8 mouse cellular contexts compared by ENCODE assay signal in the genomic region with DNA sequence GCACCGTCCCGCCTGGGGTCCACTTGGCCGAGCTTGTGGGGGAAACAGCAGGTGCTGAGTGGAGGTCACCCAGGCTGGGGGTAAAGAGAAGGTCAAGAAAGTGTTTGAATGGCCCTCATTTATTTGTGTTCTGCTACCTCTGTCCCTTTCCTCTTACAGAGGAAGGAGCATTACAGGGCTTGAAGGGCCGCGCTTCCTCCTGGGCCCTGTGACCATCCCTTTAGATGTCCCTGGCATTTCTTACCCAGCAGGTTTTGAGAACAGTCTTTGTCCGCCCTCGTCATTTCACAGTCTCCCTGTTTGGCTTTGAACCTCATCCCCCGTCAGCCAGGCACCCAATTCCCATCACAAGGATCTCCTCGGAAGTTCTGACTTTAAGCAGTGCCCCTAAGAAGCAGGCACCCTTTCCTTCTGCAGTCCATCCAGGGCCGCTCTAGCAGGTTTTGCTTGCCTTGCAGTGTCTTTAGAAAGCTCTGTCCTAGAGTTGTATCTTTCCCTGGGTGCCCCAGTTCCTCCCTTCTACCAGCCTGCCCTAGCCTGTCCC. TPM values are rescaled to one million over a fixed set of nuclear protein-coding genes. Genes with fewer than 3 reads are reported as not detected.
DNase-seq lines count a peak whose midpoint lies in the region; ATAC-seq and TF ChIP-seq lines count a peak whose summit lies in the region.

No protein-coding gene starts in this region.

- TF ChIP-seq EP300 in ES-Bruce4 (IDR thresholded peaks at IDR 0.05; ENCODE audit: insufficient read depth, low read depth, low read length): 0 out of 2 replicates have a peak, but pooled peaks have one; percentile 8

- peak overlapping the region; percentile 78 for H3K4me3 ChIP-seq in heart, embryonic 13.5 days
- H3K4me3 ChIP-seq in ES-Bruce4 (ENCODE audit: low read depth, low read length): peak overlapping the region; percentile 72
- H3K4me3 ChIP-seq in forebrain, embryonic 16.5 days (replicated peaks; ENCODE audit: low read length): peak overlapping the region; percentile 74
- H3K4me3 ChIP-seq in liver, embryonic 15.5 days (replicated peaks): peak overlapping the region; percentile 91

- H3K9ac ChIP-seq in heart, embryonic 13.5 days: peak overlapping the region; percentile 89
- H3K9ac ChIP-seq in ES-Bruce4 (ENCODE audit: low read depth, poor library complexity, severe bottlenecking): peak overlapping the region; percentile 94
- H3K9ac ChIP-seq in forebrain, embryonic 16.5 days (replicated peaks; ENCODE audit: low read depth, low read length): peak overlapping the region; percentile 92
- peak overlapping the region; percentile 98 for H3K9ac ChIP-seq in liver, embryonic 15.5 days

- no peak for ATAC-seq in heart, embryonic 13.5 days (ENCODE audit: extremely low read depth, insufficient number of reproducible peaks, low FRiP score, low TSS enrichment)
- ATAC-seq in forebrain, embryonic 16.5 days: no peak
- no peak for ATAC-seq in liver, embryonic 15.5 days (ENCODE audit: insufficient read depth)

- H3K27me3 ChIP-seq in heart, embryonic 13.5 days (replicated peaks): 0 out of 2 replicates have a peak, but pooled peaks cover 3% of the 10 kb centered on the region
- H3K27me3 ChIP-seq in ES-Bruce4 (ENCODE audit: control insufficient read depth, insufficient read depth, low read length, poor library complexity, severe bottlenecking): no peaks in the 10 kb centered on the region
- H3K27me3 ChIP-seq in forebrain, embryonic 16.5 days (replicated peaks; ENCODE audit: control insufficient read depth, insufficient read depth, low read length): no peaks in the 10 kb centered on the region
- peaks cover 8% of the 10 kb centered on the region; the same call in 1 of the 2 replicates for H3K27me3 ChIP-seq in liver, embryonic 15.5 days

- no peaks in the 10 kb centered on the region for H3K9me3 ChIP-seq in heart, embryonic 13.5 days
- no peaks in the 10 kb centered on the region for H3K9me3 ChIP-seq in ES-Bruce4 (replicated peaks; ENCODE audit: control insufficient read depth, insufficient read depth, low read length, poor library complexity, severe bottlenecking)
- no peaks in the 10 kb centered on the region for H3K9me3 ChIP-seq in forebrain, embryonic 16.5 days (ENCODE audit: control insufficient read depth, low read length)
- H3K9me3 ChIP-seq in liver, embryonic 15.5 days (replicated peaks): no peaks in the 10 kb centered on the region

- no peak for TF ChIP-seq CTCF in ES-Bruce4 (IDR thresholded peaks at IDR 0.05; ENCODE audit: low read depth, low read length)

- peak overlapping the region; percentile 90 for H3K4me2 ChIP-seq in heart, embryonic 13.5 days
- H3K4me2 ChIP-seq in forebrain, embryonic 16.5 days (ENCODE audit: low read length): peak overlapping the region; percentile 75
- peak overlapping the region; percentile 86 for H3K4me2 ChIP-seq in liver, embryonic 15.5 days

- no peaks in the 10 kb centered on the region for H3K36me3 ChIP-seq in heart, embryonic 13.5 days
- H3K36me3 ChIP-seq in ES-Bruce4 (ENCODE audit: control insufficient read depth, insufficient read depth, low read length, poor library complexity, severe bottlenecking): no peaks in the 10 kb centered on the region
- H3K36me3 ChIP-seq in forebrain, embryonic 16.5 days (ENCODE audit: control insufficient read depth, insufficient read depth): no peaks in the 10 kb centered on the region
- H3K36me3 ChIP-seq in liver, embryonic 15.5 days (replicated peaks): no peaks in the 10 kb centered on the region

- peaks cover 38% of the 10 kb centered on the region for H3K4me1 ChIP-seq in heart, embryonic 13.5 days
- peaks cover 7% of the 10 kb centered on the region for H3K4me1 ChIP-seq in ES-Bruce4 (ENCODE audit: control insufficient read depth, insufficient read depth, low read length)
- H3K4me1 ChIP-seq in forebrain, embryonic 16.5 days (replicated peaks; ENCODE audit: control insufficient read depth, insufficient read depth, low read length): peaks cover 26% of the 10 kb centered on the region
- H3K4me1 ChIP-seq in liver, embryonic 15.5 days (replicated peaks): peaks cover 78% of the 10 kb centered on the region

- DNase-seq in heart, adult 8-10 months (ENCODE audit: low spot score): no peak
- DNase-seq in cerebellum, postnatal 10 days: no peak
- no peak for DNase-seq in adrenal gland, postnatal 10 days
- no peak for DNase-seq in urinary bladder, postnatal 25 days (ENCODE audit: low spot score)

- H3K27ac ChIP-seq in heart, embryonic 13.5 days (replicated peaks): 0 out of 2 replicates have a peak overlapping the region, but pooled peaks have one; percentile 28
- no peak overlapping the region for H3K27ac ChIP-seq in ES-Bruce4 (ENCODE audit: insufficient read depth, low read length)
- no peak overlapping the region for H3K27ac ChIP-seq in forebrain, embryonic 16.5 days (ENCODE audit: low read length)
- H3K27ac ChIP-seq in liver, embryonic 15.5 days (replicated peaks): peak overlapping the region; percentile 93

- 24% methylated on average over 10 of the region's 10 CpGs for WGBS in heart, embryonic 13.5 days
- 7% methylated on average over 10 of the region's 10 CpGs for WGBS in forebrain, embryonic 16.5 days
- 27% methylated on average over 10 of the region's 10 CpGs for WGBS in liver, embryonic 15.5 days (ENCODE audit: insufficient replicate concordance)

- no peak for TF ChIP-seq POLR2A in ES-Bruce4 (IDR thresholded peaks at IDR 0.05; ENCODE audit: insufficient read depth, low read length)

RNA-seq across cellular contexts. Expression of a gene that starts 1.4 kb away (rescaled TPM):
- 24.4 and 25.8 TPM in 2 replicates for polyA plus RNA-seq in heart, embryonic 13.5 days (2015; fragmentation: Nextera tagmentation; extraction: Ambion mirVana)
- total RNA-seq in heart, adult 8-10 months (2022): 10 to 100 TPM; 14.5 to 18.6 (median 15.7) TPM
- polyA plus RNA-seq in ES-Bruce4 (2011; ENCODE audit: insufficient read depth, insufficient read length, low read depth, missing spikeins): 18.2 and 20.2 TPM in 2 replicates
- 56.2 and 57.2 TPM in 2 replicates for polyA plus RNA-seq in forebrain, embryonic 16.5 days (2015; fragmentation: Nextera tagmentation; extraction: Ambion mirVana)
- 106 and 117 TPM in 2 replicates for polyA plus RNA-seq in liver, embryonic 15.5 days (2015; fragmentation: Nextera tagmentation; extraction: Ambion mirVana)
- 10 to 100 TPM; 20.1 to 21.0 TPM for total RNA-seq in adrenal gland, postnatal 10 days (2021)

Comparison
In these comparisons a context has a peak if more than half of its experiments do, and no peak if none do; other contexts are left out.
1. H3K27ac ChIP-seq: peak in heart, embryonic 13.5 days (single experiment) and liver, embryonic 15.5 days (single experiment); none in ES-Bruce4 (single experiment) and forebrain, embryonic 16.5 days (single experiment).
2. Peak in every context shown above with its lines, with median percentiles within 50 percentile points of each other: H3K4me2 ChIP-seq, H3K4me3 ChIP-seq and H3K9ac ChIP-seq.